Mouse (Mus musculus) kidney, embryonic 14.5 days (tissue): ENCODE measurements around the gene Mttp. TPM values are rescaled to one million over a fixed set of nuclear protein-coding genes. Genes with fewer than 3 reads are reported as not detected.
A peak's percentile ranks its signal among the peaks of the same experiment; 100 is the strongest.

Experiments
- ATAC-seq: fragments of 200-750 bp; cut with Nextera tagmentation; 2 replicates; pipeline ENCODE4 v1.8.0; 2017; ENCODE audit warnings: moderate number of reproducible peaks, mild to moderate bottlenecking, moderate TSS enrichment, moderate library complexity; ENCODE audit not compliant: low FRiP score, low TSS enrichment
- H3K27ac ChIP-seq: fragments of 300-500 bp; sonication (generic); 2 replicates; pipeline ENCODE4 v1.5.1; 2014; ENCODE audit warnings: low read depth, mild to moderate bottlenecking, low read length, moderate library complexity, mixed read lengths
- H3K27me3 ChIP-seq: fragments of 300-500 bp; sonication (generic); 2 replicates; pipeline ENCODE4 v1.6.1; 2014; ENCODE audit warnings: mild to moderate bottlenecking, low read length; ENCODE audit not compliant: control insufficient read depth, insufficient read depth
- H3K36me3 ChIP-seq: fragments of 300-500 bp; sonication (generic); 2 replicates; pipeline ENCODE4 v1.6.1; 2014; ENCODE audit warnings: low read length, mixed read lengths; ENCODE audit not compliant: control insufficient read depth, insufficient read depth
- H3K4me1 ChIP-seq: fragments of 300-500 bp; sonication (generic); 2 replicates; pipeline ENCODE4 v1.6.1; 2014; ENCODE audit warnings: low read length, mixed read lengths; ENCODE audit not compliant: control insufficient read depth, insufficient read depth
- H3K4me2 ChIP-seq: fragments of 300-500 bp; sonication (generic); replicated peaks from 2 replicates; pipeline ENCODE4 v1.6.1; 2014; ENCODE audit warnings: low read depth, mild to moderate bottlenecking, low read length
- H3K4me3 ChIP-seq: fragments of 300-500 bp; sonication (generic); 2 replicates; pipeline ENCODE4 v1.5.1; 2014; ENCODE audit warnings: mild to moderate bottlenecking, low read length
- H3K9ac ChIP-seq: fragments of 300-500 bp; sonication (generic); 2 replicates; pipeline ENCODE4 v1.6.1; 2014; ENCODE audit warnings: low read depth, mild to moderate bottlenecking, low read length, moderate library complexity
- H3K9me3 ChIP-seq: fragments of 300-500 bp; sonication (generic); 2 replicates; pipeline ENCODE4 v1.6.1; 2016; ENCODE audit warnings: low read length; ENCODE audit not compliant: control insufficient read depth
- WGBS: fragments of 180-500 bp; shearing (Covaris S2); extraction: QIAGEN DNeasy Blood & Tissue Kit; methylation state at CpG from one replicate; pipeline ENCODE4 v1.1.7; 2014; 5-methylcytosine and 5-hydroxymethylcytosine counted together
- polyA plus RNA-seq: library from polyadenylated mRNA; unstranded; fragments of >200 nt; fragmentation: Nextera tagmentation; extraction: Ambion mirVana; gene quantifications from 2 replicates; pipeline ENCODE4 v1.2.1, GENCODE M21; 2014

Gene Mttp
- polyA plus RNA-seq, 1 experiment from 2014 or later: 7.6 TPM

DNA sequence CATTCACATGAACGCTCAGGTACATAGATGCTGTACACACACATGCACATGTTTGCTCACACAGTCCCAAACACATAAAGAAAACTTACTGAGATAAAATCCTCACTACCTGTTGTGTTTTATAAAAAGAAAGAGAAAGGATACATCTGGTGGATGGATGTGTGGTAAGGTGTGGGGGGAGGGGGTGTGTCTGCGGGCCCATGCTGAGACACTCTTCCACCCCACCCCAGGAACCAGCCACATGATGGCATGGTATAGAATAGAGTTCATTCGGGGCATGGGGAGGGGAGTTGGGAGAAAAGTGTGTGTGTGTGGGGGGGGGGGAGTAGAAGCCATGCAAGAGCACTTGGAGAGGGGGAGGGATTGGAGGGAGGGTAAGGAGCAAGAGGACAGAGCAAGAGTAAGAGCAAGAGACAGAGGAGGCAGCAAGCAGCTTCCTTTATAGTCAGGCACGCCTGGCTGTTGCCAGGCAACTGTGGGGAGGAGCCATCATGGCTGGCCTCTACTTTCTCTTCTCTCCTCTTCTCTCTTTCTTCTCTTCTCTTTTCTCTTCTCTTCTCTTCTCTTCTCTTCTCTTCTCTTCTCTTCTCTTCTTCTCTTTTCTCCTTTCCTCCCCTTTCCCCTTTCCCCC is 17.9 kb upstream of the Mttp start:
- H3K27me3 ChIP-seq: no peaks in the 10 kb centered on the region
- H3K4me2 ChIP-seq: no peak overlapping the region
- 68% methylated on average over 4 of the region's 4 CpGs for WGBS
- no peak overlapping the region for H3K9ac ChIP-seq
- ATAC-seq: no peak
- H3K9me3 ChIP-seq: no peaks in the 10 kb centered on the region
- H3K4me1 ChIP-seq: no peaks in the 10 kb centered on the region
- H3K36me3 ChIP-seq: peaks cover 2% of the 10 kb centered on the region; the same call in 1 of the 2 replicates
- no peak overlapping the region for H3K27ac ChIP-seq
- no peak overlapping the region for H3K4me3 ChIP-seq

GRCm38 (mm10) chr3:138161623-138162022 is 16.9 kb upstream of the Mttp start:
- 84% methylated on average over 10 of the region's 10 CpGs for WGBS
- H3K4me1 ChIP-seq: no peaks in the 10 kb centered on the region

GRCm38 (mm10) chr3:138156651-138157050 is 11.9 kb upstream of the Mttp start:
- no peak overlapping the region for H3K9ac ChIP-seq
- 53% methylated on average over 10 of the region's 10 CpGs for WGBS

More at GRCm38 (mm10) chr3:138161623-138162022, 16.9 kb upstream of the Mttp start:
- H3K9me3 ChIP-seq: no peaks in the 10 kb centered on the region
- no peaks in the 10 kb centered on the region for H3K27me3 ChIP-seq
- no peak overlapping the region for H3K27ac ChIP-seq
- H3K4me3 ChIP-seq: no peak overlapping the region
- ATAC-seq: no peak
- H3K9ac ChIP-seq: no peak overlapping the region
- H3K4me2 ChIP-seq: no peak overlapping the region
- H3K36me3 ChIP-seq: peaks cover 3% of the 10 kb centered on the region; the same call in 1 of the 2 replicates

GRCm38 (mm10) chr3:138155062-138155461 is 10.3 kb upstream of the Mttp start:
- Histone ChIP-seq H3K4me3 (no peak overlapping the region), H3K9me3 (no peaks in the 10 kb centered on the region), H3K9ac (no peak overlapping the region), H3K36me3 (peaks cover 15% of the 10 kb centered on the region), H3K4me1 (no peaks in the 10 kb centered on the region), H3K4me2 (no peak overlapping the region), H3K27ac (no peak overlapping the region), H3K27me3 (no peaks in the 10 kb centered on the region)
- no peak for ATAC-seq
- WGBS: 89% methylated on average over 4 of the region's 4 CpGs

More at GRCm38 (mm10) chr3:138156651-138157050, 11.9 kb upstream of the Mttp start:
- Histone ChIP-seq H3K4me2 (no peak overlapping the region), H3K4me3 (no peak overlapping the region), H3K27me3 (no peaks in the 10 kb centered on the region), H3K4me1 (no peaks in the 10 kb centered on the region), H3K9me3 (no peaks in the 10 kb centered on the region), H3K36me3 (peaks cover 11% of the 10 kb centered on the region), H3K27ac (no peak overlapping the region)
- no peak for ATAC-seq

GRCm38 (mm10) chr3:138148811-138149210 is 4.0 kb upstream of the Mttp start:
- Histone ChIP-seq H3K4me1 (no peaks in the 10 kb centered on the region), H3K9ac (no peak overlapping the region), H3K4me3 (no peak overlapping the region), H3K36me3 (peaks cover 20% of the 10 kb centered on the region), H3K9me3 (no peaks in the 10 kb centered on the region), H3K4me2 (no peak overlapping the region), H3K27ac (no peak overlapping the region), H3K27me3 (no peaks in the 10 kb centered on the region)
- no peak for ATAC-seq
- WGBS: 94% methylated on average over 2 of the region's 2 CpGs

DNA sequence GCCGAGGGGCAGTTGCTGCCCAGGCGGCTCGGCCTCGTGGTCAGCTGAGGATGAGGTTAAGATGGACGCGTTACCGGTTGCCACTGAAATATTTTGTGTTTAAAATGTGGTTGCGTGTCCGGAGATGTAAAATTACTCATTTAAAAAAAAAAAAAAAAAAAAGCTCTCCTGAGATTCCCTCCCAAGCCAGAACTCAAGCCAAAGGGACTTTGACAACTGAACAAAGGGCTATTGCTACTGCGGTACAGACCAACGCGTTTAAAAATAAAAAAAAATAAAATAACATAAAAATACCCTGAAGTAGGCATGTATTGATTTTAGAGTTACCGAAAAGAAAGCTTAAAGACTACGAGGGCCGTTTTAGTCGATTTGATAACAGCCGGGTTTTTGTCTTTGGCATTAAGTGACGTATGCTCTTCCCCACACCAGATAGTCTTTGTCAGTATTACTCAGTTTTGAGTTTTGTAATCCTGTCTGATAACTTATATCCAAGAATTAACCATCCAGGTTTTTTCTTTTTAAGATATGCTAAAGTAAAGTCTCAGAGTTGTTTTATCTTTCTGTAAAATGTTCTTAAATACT is 617 bp downstream of the Mttp start:
- H3K27me3 ChIP-seq: no peaks in the 10 kb centered on the region
- H3K4me1 ChIP-seq: 0 out of 2 replicates have a peak, but pooled peaks cover 2% of the 10 kb centered on the region
- WGBS: under 1% methylated on average over 18 of the region's 18 CpGs
- H3K27ac ChIP-seq: peak overlapping the region; percentile 100
- peak overlapping the region; percentile 82 for H3K9ac ChIP-seq
- no peaks in the 10 kb centered on the region for H3K9me3 ChIP-seq
- ATAC-seq: no peak
- peaks cover 3% of the 10 kb centered on the region; the same call in 1 of the 2 replicates for H3K36me3 ChIP-seq
- H3K4me3 ChIP-seq: peak overlapping the region; percentile 61
- H3K4me2 ChIP-seq: peak overlapping the region; percentile 62

DNA sequence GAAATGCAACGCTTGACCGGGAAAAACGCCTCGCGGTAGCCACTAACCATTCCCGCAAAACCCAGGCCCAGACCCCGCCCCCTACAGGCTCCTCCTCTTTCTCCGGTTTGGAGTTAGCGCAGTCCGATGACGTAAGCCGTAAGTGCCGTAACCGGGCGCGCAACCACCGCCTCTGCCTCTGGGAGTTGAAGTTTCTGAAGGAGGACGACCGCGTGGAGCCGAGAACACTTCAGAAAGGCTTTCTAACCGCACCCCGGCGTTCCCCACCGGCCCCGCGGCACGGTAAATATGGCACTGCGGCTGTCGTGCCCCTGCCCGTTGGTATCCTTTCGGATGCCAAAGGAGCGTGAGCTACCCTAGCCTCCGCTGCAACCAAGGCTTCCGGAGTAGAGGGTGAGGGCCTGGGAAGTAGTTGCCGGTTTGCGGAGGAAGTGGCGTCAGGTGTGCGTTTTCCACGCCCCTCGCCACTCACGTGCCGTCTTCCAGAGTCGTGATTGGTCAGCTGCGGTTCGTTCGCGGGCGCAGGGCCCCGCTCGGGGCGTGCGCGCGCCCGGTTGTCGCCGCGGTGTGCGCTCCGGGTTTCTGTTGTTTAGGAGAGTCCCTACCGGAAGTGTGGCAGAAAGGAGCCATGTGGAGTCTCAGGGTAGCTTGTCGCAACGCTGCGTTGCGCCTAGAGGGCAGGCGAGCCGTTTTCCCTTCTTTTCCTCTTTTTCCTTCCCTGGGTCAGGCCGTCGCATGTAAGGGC is 1.3 kb downstream of the Mttp start, which contains the start of gene Trmt10a:
Trmt10a (plus strand) TSS at position 134 of the 745 bp plus-strand sequence.
- Histone ChIP-seq H3K27me3 (no peaks in the 10 kb centered on the region), H3K9ac (peak within 1 kb of the TSS; percentile 82), H3K36me3 (no peaks in the 10 kb centered on the region), H3K9me3 (no peaks in the 10 kb centered on the region), H3K4me2 (peak within 1 kb of the TSS; percentile 62), H3K4me1 (0 out of 2 replicates have a peak, but pooled peaks cover 2% of the 10 kb centered on the region), H3K27ac (peak within 1 kb of the TSS; percentile 100), H3K4me3 (peak within 1 kb of the TSS; percentile 61)
- under 1% methylated on average over 70 of the region's 70 CpGs for WGBS
- peak; percentile 98 for ATAC-seq

GRCm38 (mm10) chr3:138142733-138143314 is 1.9 kb downstream of the Mttp start:
- H3K36me3 ChIP-seq: no peaks in the 10 kb centered on the region
- 0 out of 2 replicates have a peak, but pooled peaks cover 2% of the 10 kb centered on the region for H3K4me1 ChIP-seq
- WGBS: 6% methylated on average over 12 of the region's 12 CpGs
- H3K9ac ChIP-seq: peak overlapping the region; percentile 82
- no peaks in the 10 kb centered on the region for H3K27me3 ChIP-seq
- peak overlapping the region; percentile 100 for H3K27ac ChIP-seq
- no peaks in the 10 kb centered on the region for H3K9me3 ChIP-seq
- no peak for ATAC-seq
- peak overlapping the region; percentile 62 for H3K4me2 ChIP-seq
- peak overlapping the region; percentile 61 for H3K4me3 ChIP-seq
